Mouse (Mus musculus): Measurements from ENCODE around the gene Fgfr2. TPM values are rescaled to one million over a fixed set of nuclear protein-coding genes. Genes with fewer than 3 reads are reported as not detected.

The Fgfr2 gene
- polyA plus RNA-seq, 1 experiment from 2014 or later = 81.1 TPM

DNA sequence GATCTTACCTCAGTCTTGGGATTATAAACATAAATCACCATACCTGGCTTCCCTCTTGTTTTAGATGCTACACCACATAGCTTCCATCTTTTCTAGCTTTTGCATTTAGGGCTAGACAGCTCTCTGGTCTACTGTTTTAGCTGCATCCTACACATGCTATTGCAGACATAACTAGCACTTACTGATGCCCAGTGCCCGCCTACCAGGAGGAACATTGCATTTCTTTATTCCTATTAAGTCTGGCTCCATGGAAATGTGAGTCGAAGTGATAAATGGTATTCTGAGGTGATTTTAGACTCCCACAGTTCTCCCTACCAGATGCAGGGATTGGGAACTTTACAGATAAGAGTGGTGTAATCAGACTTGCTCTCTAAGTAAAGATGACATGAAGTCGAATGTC is 713.3 kb downstream of the Fgfr2 start:
- no peak overlapping the region for H3K4me2 ChIP-seq (replicated peaks)
- H3K9ac ChIP-seq = no peak overlapping the region
- H3K27me3 ChIP-seq = no peaks in the 10 kb centered on the region
- no peak overlapping the region for H3K4me3 ChIP-seq
- WGBS = 92% methylated on average over 3 of the region's 3 CpGs
- H3K9me3 ChIP-seq (replicated peaks) = no peaks in the 10 kb centered on the region
- no peaks in the 10 kb centered on the region for H3K36me3 ChIP-seq
- peaks cover 24% of the 10 kb centered on the region for H3K4me1 ChIP-seq
- ATAC-seq (ENCODE audit: low FRiP score) = no peak
- H3K27ac ChIP-seq = no peak overlapping the region

DNA sequence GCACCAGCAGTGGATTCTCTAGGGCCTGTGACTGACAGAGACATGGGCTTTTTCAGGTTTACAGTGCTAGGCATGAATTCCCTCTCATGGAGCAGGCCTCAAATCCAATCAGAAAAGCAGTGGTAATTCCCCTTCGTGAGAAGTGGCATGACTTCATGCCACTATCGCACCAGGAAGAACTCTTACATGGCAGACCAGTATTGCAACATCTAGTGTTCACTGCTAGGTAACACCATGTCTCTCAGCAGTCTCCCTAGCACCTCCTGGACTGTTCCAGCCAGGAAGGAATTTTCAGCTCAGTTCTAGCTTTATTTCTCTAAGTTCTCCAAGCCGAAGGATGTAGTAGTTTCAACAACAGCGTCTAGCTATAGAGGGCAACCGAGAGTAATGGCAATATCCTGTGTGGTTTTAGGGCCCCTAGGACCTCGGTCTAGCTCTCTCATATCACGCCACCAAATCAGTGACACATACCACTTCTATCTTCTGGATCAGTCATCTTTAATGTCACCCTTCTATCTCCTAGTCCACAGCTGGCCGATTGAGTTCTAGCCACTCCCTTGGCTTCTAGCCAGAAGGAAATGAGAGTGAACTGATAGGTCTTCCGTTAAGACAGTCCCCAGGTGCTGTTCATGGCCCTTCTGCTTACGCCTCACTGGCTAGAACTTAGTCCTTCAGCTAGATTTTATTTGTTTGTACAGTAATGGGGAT is 720.6 kb downstream of the Fgfr2 start:
- no peaks in the 10 kb centered on the region for H3K9me3 ChIP-seq (replicated peaks)
- no peak for ATAC-seq (ENCODE audit: low FRiP score)
- H3K27me3 ChIP-seq = no peaks in the 10 kb centered on the region
- H3K27ac ChIP-seq = 0 out of 2 replicates have a peak overlapping the region, but pooled peaks have one; percentile 58
- no peak overlapping the region for H3K9ac ChIP-seq
- H3K4me3 ChIP-seq = no peak overlapping the region
- H3K4me1 ChIP-seq = peaks cover 38% of the 10 kb centered on the region
- no peaks in the 10 kb centered on the region for H3K36me3 ChIP-seq
- 86% methylated on average over 10 of the region's 10 CpGs for WGBS
- no peak overlapping the region for H3K4me2 ChIP-seq (replicated peaks)

DNA sequence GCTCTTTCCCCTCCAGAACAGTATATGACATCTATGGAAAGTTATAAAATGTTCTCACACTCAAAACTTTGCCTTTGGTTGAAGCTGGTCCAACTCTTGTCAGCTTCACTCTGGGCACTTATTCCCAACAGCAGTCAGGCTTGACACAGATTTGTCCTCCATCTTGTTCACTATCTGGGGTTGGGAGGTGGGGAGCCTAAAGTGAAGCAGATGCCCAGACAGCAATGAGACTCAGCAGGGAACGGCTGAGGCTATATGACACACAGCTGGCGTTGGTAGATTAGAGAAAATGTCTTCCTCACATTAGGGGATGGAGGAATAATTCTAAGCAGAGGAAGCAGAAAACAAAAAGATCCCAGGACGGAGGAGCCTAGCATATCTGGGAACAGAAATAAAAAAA is 724.7 kb downstream of the Fgfr2 start:
- Histone ChIP-seq H3K4me1 (peaks cover 10% of the 10 kb centered on the region), H3K9ac (no peak overlapping the region), H3K9me3 (replicated peaks) (no peaks in the 10 kb centered on the region), H3K36me3 (no peaks in the 10 kb centered on the region), H3K4me2 (replicated peaks) (no peak overlapping the region), H3K27ac (no peak overlapping the region), H3K27me3 (no peaks in the 10 kb centered on the region), H3K4me3 (no peak overlapping the region)
- WGBS = 68% methylated on average over 3 of the region's 3 CpGs
- ATAC-seq (ENCODE audit: low FRiP score) = no peak

DNA sequence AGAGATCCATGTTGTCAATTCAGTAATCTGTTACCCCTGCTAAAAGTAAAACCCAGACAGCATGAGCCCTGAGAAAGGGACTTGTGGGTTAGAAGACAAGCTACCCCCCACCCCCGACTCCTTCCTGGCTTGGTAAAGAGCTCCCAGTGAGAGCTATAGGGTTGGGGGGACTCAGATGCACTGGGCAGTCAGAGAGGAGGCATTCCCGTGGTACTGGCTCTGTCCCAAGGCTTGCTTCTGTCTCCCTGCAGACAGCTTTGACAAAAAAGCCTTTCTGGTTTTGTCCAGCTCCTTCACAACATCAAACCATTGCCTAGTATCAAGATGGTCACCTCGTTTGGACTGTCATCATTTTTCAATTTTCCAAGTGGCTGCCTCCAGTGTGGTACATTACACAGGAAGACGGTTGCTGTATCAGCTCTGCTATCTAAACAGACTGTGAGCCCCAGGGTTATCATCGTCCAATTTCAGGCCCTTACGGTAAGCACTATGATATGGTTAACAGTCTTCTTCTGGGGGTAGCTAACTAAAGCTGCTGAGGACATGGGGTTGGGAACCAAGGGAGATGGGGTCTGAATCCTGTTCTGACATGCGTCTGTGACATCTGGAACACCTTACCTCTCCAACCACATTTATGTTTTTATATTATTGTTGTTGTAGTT is 726.4 kb downstream of the Fgfr2 start:
- Histone ChIP-seq H3K9ac (no peak overlapping the region), H3K9me3 (replicated peaks) (no peaks in the 10 kb centered on the region), H3K27ac (0 out of 2 replicates have a peak overlapping the region, but pooled peaks have one; percentile 12), H3K4me3 (no peak overlapping the region), H3K4me2 (replicated peaks) (no peak overlapping the region), H3K36me3 (no peaks in the 10 kb centered on the region), H3K4me1 (no peaks in the 10 kb centered on the region), H3K27me3 (no peaks in the 10 kb centered on the region)
- 66% methylated on average over 7 of the region's 7 CpGs for WGBS
- ATAC-seq (ENCODE audit: low FRiP score) = no peak

DNA sequence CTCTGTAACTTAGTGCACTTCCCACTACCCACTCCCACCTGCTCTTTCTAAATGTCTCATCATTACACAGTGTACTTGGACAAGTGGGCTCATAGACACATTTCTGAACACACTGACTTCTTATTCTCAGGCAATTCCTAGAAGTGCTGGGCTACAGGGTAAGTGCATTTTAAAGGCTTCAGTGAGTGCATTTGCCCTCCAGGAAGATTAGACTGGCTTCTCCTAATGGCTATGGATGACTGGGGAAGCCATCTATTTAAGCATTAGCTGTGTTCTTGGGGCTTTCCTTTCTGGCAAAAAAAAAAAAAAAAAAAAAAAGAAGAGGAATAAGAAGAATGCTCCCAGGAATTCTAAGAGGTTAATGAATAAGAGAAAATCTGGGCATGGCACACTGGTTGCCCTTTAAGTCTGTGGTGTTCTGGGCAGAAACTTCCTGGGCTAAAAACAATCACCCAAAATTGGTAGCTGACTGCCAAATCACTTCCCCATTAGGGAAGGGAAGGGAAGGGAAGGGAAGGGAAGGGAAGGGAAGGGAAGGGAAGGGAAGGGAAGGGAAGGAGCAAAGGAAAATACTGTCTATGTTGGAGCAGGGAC is 729.5 kb downstream of the Fgfr2 start:
- Histone ChIP-seq H3K9ac (no peak overlapping the region), H3K4me3 (no peak overlapping the region), H3K36me3 (no peaks in the 10 kb centered on the region), H3K27ac (no peak overlapping the region), H3K4me2 (replicated peaks) (no peak overlapping the region), H3K27me3 (no peaks in the 10 kb centered on the region), H3K9me3 (replicated peaks) (no peaks in the 10 kb centered on the region), H3K4me1 (no peaks in the 10 kb centered on the region; the same call in 1 of the 2 replicates)
- no peak for ATAC-seq (ENCODE audit: low FRiP score)

DNA sequence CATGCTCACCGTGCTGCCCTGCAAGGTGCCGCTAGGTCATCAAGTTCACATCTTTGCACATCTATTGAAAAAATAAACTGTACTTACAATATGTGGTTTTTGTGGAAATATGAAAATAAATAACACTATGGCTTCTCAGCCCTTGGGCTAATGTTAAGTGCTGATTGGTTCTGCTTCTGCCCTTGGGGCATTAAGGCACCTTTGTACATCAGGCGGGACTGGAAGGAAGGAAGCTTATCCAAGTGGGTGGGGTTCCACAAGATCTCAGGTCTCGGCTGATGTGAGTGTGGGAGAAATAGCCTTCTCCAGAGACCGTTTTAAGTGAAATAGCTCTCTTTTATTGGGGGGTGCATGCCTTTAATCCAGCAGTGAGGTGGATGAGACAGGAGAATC is 730.1 kb downstream of the Fgfr2 start:
- Histone ChIP-seq H3K9me3 (replicated peaks) (no peaks in the 10 kb centered on the region), H3K27me3 (no peaks in the 10 kb centered on the region), H3K27ac (no peak overlapping the region), H3K36me3 (no peaks in the 10 kb centered on the region), H3K4me1 (no peaks in the 10 kb centered on the region; the same call in 1 of the 2 replicates), H3K4me2 (replicated peaks) (no peak overlapping the region), H3K9ac (no peak overlapping the region), H3K4me3 (no peak overlapping the region)
- no peak for ATAC-seq (ENCODE audit: low FRiP score)
- 82% methylated on average over 5 of the region's 5 CpGs for whole genome bisulfite sequencing

DNA sequence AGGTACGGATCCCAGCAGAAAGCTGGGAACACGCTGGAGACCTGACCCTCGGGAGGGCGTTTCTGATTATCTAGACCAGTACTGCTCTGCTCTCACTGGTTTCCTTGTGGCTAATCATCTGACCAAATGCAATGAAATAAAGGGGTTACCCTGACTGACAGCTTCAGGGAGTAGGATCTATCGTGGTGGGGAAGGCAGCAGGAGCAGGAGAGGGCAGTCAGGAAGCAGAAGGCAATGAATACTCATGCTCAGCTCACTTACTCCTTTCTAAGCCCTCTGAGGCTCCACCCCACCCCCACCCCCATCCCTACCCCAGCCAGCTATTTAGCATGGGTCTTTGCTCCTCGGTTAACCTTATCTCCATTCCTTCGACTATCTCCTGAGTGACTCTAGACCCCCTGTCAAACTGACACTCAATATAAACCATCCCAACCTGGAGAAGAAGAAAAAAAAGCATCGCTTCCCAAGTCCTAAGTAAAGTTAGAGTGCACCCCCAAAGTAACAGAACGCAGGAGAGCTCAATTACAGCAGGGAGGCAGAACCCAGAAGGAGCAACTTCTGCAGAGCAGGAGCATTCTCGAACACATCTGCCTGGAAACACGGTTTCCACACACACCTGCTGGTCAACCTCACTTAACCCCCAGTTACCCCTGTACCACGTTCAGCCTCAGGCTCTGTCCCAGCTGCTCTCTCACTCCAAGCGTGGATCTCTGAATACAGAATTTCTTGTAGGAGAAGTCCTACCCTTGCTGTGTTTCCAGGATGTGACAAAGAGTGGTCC is 730.7 kb downstream of the Fgfr2 start:
- H3K27me3 ChIP-seq = no peaks in the 10 kb centered on the region
- H3K4me3 ChIP-seq = no peak overlapping the region
- no peaks in the 10 kb centered on the region for H3K9me3 ChIP-seq (replicated peaks)
- H3K9ac ChIP-seq = no peak overlapping the region
- WGBS = 75% methylated on average over 13 of the region's 13 CpGs
- no peaks in the 10 kb centered on the region for H3K36me3 ChIP-seq
- H3K4me1 ChIP-seq = no peaks in the 10 kb centered on the region; the same call in 1 of the 2 replicates
- no peak for ATAC-seq (ENCODE audit: low FRiP score)
- H3K4me2 ChIP-seq (replicated peaks) = no peak overlapping the region
- H3K27ac ChIP-seq = no peak overlapping the region

DNA sequence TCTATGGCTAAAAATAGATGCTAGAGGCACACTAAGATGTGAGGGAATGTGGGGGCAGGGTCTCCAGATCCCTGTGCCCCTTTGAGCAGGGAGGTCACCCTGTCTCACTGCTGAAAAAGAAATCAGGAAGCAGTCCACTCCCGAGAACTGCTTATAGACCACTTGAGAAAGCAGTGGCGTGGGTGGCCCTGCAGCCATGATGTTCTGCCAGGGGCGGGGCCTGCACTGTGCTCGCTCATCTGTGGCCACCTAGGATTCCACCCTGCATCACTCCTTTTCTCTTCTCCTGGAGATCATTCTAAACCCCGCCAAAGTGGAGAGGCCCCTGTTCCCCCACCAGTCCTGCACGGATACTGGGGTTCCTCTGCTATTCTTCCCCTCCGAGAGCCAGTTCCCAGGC is 733.7 kb downstream of the Fgfr2 start:
- H3K4me2 ChIP-seq (replicated peaks) = no peak overlapping the region
- H3K4me1 ChIP-seq = peaks cover 22% of the 10 kb centered on the region
- no peak overlapping the region for H3K9ac ChIP-seq
- H3K9me3 ChIP-seq (replicated peaks) = no peaks in the 10 kb centered on the region
- 71% methylated on average over 7 of the region's 7 CpGs for WGBS
- no peaks in the 10 kb centered on the region for H3K36me3 ChIP-seq
- H3K27me3 ChIP-seq = no peaks in the 10 kb centered on the region
- no peak overlapping the region for H3K27ac ChIP-seq
- no peak overlapping the region for H3K4me3 ChIP-seq
- ATAC-seq (ENCODE audit: low FRiP score) = no peak

DNA sequence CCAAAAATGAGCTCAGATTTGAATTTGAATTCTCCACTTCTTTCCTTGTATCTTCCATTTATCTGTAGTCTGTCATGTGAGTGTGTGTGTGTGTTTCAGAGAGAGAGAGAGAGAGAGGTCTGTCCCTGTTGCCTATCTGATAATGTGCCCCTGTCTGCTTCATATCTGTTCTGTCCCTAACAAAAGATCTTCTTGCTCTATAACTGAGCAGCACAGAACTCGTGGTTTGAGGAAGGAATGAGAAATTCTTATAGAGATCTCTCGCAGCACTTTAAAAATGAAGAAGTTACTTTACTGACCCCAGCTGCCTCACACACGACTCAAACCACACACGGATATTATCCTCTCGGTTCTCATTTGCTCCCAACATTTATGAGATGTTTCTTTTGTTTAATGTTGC is 735.6 kb downstream of the Fgfr2 start:
- H3K27me3 ChIP-seq = no peaks in the 10 kb centered on the region
- ATAC-seq (ENCODE audit: low FRiP score) = no peak
- no peak overlapping the region for H3K9ac ChIP-seq
- H3K27ac ChIP-seq = no peak overlapping the region
- H3K36me3 ChIP-seq = no peaks in the 10 kb centered on the region
- no peak overlapping the region for H3K4me2 ChIP-seq (replicated peaks)
- no peaks in the 10 kb centered on the region for H3K9me3 ChIP-seq (replicated peaks)
- H3K4me3 ChIP-seq = no peak overlapping the region
- H3K4me1 ChIP-seq = peaks cover 22% of the 10 kb centered on the region
- WGBS = 85% methylated on average over 5 of the region's 5 CpGs

DNA sequence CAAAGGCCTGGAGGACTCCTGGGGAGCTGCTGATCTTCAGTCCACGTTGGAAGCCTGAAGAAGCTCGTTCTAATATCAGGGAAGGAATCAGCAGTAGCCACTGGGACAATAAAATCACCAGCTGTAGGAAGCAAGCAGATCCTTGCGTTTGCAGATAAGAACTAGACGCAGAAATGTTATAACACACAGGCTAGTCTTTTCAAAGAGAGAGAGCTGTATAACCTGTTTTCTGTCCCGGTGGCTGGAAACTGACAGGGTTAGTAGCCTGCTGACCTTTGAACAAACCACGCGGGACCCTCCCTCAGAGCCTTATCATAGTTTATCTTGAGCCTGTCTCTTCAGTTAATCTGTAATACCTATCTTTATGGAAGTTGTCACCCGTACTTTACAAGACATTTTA is 736.8 kb downstream of the Fgfr2 start:
- Histone ChIP-seq H3K9ac (no peak overlapping the region), H3K4me2 (replicated peaks) (no peak overlapping the region), H3K4me1 (peaks cover 22% of the 10 kb centered on the region), H3K9me3 (replicated peaks) (no peaks in the 10 kb centered on the region), H3K4me3 (no peak overlapping the region), H3K36me3 (no peaks in the 10 kb centered on the region), H3K27me3 (no peaks in the 10 kb centered on the region), H3K27ac (no peak overlapping the region)
- 40% methylated on average over 8 of the region's 8 CpGs for WGBS
- no peak for ATAC-seq (ENCODE audit: low FRiP score)

DNA sequence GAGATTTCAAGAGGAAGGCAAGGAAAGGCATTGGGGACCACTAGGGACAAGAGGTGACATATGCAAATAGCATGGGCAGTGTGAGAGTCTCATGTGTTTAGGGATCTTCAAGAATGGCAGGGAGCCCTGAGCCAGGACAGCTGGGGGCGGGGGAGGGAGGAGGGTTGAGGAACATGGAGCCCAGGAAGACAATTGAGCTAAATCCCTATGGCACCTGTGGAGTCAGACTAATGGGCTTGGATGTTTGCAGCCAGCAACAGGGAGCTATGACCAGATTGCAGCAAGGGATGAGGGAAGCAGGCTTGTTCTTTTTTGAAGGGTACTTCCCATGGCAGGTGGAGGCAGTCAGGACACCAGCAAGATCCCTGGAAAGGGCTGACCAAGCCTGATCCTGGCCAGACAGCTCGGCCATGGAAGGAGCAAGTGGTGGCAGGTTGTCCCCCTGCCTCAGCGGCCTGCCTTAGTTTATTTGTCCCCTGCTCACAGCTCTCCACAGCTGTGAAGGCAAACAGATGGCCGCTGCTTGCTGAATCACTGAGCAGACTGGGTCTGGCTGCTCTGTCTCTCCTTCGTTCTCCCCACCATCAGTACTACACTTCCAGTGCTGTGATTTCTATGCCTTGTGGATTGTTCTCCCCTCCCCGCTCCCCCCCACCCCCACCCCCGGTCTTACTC is 737.6 kb downstream of the Fgfr2 start:
- 35% methylated on average over 7 of the region's 7 CpGs for WGBS
- no peak overlapping the region for H3K9ac ChIP-seq

More for the DNA sequence above, 737.6 kb downstream of the Fgfr2 start:
- Histone ChIP-seq H3K27me3 (no peaks in the 10 kb centered on the region), H3K4me1 (peaks cover 22% of the 10 kb centered on the region), H3K4me2 (replicated peaks) (no peak overlapping the region), H3K27ac (peak overlapping the region; percentile 64), H3K4me3 (no peak overlapping the region), H3K9me3 (replicated peaks) (no peaks in the 10 kb centered on the region), H3K36me3 (no peaks in the 10 kb centered on the region)
- peak; percentile 66 for ATAC-seq (ENCODE audit: low FRiP score)

All from hindbrain, embryonic 12.5 days (tissue).